Mouse (Mus musculus): ENCODE data around the gene Bcdin3d.

Bcdin3d gene

DNA sequence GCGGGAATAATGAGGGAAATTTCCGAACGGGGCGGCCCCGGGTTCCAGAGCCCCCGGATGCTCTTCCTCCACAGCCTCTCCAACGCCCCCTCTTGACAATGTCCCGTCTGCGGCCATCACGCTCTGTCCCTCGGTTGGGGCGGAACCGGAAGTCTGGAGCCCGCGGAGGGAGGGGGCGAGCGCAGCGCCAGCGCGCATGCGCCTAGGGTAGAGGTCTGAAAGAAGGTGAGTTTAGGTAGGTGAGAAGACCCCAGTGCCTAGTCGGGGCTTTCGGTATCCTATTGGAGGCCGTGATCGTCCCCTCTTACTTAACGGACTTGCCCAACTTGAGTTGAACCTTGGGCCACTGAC is at the start of gene Bcdin3d:
Bcdin3d (minus strand) TSS at position 155 of the 351 bp plus-strand sequence.
- DNase-seq = peak; percentile 91 to 95

DNA sequence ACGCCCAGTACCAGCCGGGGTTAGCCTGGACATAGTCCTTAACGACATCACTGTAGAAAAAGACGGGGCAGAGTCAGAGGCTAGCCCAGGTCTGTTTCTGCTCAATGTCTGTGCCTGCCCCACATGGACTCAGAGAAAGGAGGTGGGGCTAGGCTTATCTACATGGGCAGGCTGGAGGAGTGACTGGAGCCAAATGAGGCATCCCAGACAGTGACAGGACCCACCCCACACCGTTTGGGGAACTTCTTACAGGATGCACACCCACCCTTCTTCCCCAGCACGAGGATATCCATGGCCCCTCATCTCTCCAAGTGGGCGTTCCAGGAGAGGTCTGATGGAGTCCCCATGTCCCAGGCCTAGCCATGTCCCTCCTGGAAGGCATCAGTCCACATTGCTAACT is 45.8 kb upstream of the Bcdin3d start:
- no peak for DNase-seq

DNA sequence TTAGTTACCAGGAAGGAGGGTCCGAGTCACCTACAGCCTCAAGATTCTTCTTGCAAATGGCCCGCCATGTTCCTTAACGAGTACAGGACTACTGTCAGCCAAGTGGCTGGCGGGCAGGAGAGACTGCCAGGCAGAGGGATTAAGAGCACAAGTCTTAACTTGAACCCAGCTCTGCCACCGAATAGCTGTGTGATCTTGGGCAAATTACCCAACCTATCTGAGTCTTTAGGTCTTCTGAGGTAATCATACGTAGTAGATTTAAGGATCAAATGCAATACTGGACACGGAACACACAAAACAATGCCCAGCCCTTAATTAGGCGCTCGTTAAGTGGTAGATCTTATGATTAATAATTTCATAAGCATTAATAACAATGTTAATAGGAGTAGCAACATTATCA is 45.1 kb upstream of the Bcdin3d start:
- DNase-seq = no peak

DNA sequence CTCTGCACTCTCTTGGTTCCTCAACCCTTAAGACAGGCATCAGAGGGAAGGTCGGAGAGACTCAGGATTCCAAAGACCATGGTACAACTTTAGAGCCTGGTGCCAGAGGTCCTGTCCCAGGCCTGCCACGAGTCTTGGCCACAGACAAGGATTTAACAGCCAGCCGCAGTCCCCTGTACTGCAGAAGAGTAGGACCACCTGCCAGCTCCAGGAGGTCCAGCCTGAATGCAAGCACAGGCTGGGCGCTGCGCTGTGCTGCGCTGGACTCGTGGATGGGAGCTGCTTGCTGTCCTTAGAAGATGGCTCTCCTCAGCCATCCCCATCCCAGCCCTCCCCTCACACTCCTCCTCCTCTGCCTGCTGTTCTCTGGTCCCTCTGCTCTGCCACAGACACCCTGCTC is 43.2 kb upstream of the Bcdin3d start:
- no peak for DNase-seq

DNA sequence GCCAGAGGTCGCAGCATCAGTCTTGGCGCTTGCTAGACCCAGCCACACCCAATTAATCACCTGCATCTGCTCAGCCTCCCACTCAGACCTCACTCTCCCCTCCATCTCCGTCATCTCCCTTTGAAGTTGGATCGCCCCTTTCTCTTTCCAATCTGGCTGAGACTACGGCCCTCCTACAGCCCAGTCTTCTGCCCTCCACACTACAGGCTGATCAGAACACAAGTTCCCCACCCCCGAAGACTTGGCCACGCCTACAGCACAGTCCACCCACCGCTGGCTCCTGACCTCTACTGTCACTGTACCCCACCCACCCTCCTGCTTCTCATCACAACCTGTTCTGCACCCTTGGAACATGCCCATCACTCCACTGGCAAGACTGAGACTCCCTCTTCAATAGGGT is 42.2 kb upstream of the Bcdin3d start:
- DNase-seq = no peak

DNA sequence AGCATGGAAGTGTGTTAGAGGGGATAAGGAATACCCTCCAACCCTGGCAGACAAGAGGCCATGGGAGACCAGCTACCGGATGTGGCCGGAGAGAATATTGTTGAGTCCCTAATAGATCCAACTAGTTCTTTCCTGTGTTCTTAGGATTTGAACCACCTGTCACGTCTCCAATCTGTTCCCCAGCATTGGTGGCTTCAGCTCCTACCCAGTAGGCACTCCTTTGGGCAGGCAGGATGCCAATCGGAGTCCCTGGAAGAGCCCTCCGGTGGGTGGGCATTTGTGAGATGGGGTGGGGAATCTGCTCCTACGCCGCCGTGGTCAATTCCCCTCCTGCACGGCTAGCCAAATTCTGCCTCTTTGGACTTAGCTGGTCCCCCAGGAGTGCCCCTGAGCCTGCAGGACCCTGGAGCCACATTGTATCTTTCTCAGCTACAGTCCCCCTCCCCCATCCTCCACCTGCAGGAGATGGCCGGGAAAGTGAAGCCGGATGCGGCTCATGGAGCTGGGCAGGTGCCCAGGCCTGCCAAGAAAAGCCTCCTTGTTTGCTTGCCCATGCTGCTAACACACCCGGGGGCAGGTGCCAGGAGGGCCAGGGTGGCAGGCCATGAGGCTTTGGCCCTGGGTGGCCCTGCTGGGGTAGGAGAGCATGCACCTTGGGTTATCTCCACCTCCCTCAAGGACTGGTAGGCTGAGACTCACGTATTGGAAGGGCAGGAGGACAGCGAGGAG is 37.4 kb upstream of the Bcdin3d start:
- peak in 1 of 2 experiments; percentile 51 for DNase-seq

DNA sequence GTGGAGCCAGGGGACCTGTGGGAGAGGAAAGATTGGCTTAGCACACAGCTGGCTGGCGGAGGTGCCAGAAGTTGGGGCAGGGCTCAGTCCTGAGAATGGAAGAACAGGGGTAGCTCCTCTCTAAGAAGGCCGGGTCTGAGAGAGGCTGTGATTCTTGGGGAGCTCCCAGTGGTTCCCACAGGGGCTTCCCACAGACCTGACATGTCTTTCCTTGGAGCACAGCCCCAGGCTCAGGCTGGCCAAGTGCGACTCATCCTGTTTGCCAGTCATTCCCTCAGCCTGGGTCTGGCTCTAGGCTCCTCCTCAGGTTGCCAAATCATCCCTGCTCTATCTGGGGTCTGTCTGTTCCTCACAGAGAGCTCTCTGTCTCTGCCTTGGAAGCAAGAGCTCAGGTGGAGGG is 36.1 kb upstream of the Bcdin3d start:
- no peak for DNase-seq

DNA sequence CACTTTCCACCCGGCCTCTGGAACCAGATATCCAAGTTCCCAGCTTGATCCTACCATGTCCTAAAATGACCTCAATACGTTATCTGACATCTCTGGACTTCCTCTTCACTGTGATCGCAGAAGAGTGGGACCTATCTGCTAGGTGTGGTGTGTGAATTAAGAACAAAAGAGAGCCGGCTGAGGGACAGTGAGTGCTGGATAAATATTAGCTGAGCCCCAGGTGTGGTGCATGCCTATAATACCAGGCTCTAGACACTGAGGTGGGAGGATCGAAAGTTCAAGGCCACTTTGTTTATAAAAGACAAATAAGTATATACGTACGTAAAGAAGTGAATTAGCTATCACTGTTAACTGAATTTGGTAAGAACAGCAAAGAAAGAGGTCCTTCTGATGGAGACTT is 35.3 kb upstream of the Bcdin3d start:
- DNase-seq = no peak

DNA sequence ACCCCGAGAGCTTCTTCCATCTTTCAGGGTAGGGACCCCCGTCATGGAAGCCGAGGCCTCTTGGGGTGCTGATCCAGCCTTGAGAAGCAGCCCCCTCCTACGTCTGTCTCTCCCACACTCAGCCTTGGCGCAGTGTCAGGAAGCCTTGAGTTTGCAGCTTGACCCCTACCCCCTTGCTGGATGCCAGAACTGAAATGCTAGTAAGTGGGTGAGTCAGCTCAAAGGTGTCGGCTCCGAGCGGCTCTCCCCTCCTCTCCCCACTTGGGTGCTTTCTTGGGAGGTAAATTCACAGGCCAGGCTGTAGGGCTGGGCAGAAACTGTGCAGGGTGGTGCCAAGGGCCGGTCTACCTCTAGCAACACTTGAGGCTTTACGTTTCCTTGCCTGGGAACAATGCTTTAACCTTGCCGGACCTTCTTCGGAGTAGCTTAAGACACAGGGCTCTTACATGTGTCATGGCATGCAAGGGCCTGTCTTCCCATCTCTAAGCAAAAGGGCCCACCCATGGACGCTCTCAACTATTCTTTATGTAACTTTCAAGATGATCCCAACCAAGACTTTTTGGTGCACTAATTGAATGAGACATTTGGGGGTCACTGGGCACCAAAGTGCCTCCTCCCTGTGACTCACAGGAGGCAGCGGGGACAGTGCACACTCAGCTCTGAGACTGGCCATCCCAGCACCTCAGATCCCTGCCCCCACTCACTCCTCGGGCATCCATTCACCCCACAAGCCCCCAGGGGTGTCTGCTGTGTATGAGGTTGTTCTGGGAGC is 31.0 kb upstream of the Bcdin3d start:
- DNase-seq = peak; percentile 43 to 58

DNA sequence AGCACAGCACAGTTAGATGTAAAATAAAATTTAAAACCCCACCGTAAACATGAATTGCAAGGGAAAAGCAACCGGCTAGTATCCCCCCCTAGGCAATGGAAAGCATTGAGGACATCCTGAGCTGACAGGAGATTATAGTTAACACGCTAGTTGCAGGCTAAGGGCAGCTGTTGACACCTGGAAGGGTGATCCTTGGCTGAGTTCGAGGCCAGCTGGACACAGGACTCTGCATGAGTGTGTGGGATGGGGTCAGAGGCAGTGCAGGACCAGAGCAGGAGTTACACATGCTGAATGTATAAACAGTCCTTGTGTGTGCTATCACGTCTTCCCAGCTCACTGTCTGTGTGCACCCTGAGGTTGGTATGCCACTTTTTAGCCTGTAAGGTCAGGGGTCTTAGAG is 28.7 kb upstream of the Bcdin3d start:
- DNase-seq = no peak

DNA sequence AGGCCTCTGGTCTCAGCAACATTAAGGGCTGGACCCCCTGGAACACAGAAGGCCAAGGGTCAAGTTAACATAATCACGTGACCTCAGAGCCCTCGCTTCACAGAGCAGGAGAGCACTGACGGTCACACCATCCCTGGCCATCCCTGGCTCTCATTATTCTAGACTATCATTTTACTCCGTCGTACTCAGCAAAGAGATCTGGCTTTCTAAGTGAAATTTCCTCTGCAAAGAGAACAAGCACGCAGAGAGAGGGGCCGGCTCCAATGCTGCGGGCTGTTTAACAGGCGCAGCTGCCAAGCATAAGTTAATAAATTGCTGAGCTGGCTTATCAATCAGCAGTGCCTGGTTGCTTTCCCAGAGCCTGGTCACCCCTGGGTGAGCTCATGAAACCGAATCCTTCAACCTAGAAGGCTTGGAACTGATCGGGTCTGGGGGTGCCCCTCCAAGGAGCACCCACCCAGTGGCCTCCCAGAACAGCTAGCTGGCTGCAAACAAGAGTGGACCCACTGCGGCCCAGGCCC is 27.8 kb upstream of the Bcdin3d start:
- DNase-seq = peak; percentile 58 to 68

DNA sequence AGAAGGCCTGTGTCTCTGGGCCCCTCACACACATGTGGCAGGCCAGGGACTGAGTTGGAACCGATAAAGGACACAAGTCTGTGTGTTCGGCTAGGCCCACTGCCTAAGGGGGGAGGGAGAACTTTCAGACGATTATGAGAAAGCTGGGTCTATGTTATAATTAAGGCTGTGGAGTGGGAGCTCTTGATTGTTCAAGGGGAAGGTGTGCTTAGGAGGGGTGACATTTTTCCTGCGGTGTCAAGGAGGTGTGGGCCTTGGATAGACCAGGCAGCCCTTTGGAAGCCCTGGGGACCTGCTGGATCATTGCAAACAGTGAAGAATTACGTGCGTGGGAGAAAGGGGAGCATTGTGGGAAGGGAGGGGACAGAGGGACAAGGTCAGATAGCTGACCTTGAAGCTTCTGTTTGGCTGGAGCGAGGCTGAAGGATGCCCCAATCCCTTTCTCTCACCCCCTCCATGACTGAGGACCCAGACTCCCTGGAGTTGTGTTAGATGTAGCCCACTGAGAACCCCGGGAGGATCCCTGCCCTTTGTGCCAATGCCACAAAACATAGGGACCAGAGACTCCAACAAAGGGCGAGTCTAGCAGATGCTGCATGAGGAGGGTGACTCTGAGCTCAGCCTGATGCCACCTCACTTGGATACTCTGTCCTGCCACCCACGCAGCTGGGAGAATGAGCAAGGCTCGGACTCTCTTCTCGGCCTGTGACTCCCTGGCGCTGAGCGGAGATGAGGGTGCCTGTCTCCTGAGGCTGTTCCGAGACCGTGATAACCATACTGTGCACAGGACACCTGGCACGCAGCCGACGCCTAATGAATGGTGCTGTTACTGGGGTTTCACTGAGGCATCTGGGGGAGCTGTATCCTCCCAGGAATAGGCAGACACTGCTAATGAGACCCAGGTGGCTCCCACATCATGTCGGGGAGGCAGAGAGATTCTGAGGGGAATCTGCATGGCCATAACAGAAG is 27.0 kb upstream of the Bcdin3d start:
- DNase-seq = peak; percentile 37 to 58

DNA sequence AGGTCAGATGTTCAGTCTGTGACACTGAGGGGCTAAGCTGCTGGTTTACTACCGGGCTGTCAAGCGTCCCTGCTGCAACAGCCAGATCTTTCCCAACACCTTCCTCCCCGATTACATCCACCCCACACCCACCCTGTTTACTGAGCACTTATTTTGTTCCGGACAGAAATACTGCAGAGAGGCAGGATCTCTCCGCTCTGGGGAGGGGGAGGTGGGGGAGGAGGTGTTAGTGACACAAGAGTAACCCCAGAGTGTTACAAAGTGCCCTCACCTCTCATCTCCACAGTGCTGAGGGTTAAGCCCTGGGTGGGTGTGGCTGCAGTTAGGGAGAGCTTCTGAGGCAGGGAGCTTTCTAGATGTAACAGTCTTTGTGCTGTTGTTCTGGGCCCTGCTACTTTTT is 25.8 kb upstream of the Bcdin3d start:
- DNase-seq = peak in 1 of 2 experiments; percentile 21

DNA sequence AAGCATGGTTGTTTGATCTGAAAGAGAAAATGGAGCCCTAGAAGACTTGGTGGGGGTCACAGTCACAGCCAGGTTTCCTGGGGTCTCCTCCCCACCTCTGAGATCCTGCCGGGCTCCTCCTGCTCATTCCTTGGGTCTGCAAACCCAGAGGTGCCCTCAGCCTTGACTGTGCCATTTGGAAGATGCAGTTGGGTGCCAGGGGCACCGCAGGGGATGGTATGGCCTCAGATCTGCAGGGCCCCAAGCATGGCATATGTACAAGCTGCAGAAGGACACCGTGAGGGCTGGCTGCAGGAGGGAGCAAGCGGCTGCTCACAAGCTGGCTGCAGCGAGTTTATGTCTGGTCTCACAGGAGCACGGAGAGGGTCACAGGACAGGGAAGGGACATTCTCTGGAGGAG is 25.2 kb upstream of the Bcdin3d start:
- DNase-seq = no peak

DNA sequence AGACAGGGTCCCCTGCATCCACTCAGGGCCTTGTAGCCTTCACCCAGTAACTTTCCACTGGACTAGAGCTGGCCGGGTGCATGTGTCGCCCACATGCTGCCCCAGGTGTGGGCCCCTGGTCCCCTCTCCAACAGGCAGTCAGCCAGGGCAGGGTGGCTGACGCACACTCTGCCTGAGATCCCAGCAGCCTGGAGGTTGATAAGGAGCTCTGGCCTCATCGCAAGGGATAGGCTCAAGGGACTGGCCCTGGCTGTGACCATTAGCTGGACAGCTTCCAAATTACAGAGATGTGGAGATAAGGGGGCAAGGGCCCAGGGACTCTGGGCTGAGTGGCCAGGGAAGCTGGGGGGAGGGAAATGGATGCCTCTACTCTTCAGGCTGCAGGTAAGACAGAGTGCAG is 24.3 kb upstream of the Bcdin3d start:
- DNase-seq = peak; percentile 43 to 58

DNA sequence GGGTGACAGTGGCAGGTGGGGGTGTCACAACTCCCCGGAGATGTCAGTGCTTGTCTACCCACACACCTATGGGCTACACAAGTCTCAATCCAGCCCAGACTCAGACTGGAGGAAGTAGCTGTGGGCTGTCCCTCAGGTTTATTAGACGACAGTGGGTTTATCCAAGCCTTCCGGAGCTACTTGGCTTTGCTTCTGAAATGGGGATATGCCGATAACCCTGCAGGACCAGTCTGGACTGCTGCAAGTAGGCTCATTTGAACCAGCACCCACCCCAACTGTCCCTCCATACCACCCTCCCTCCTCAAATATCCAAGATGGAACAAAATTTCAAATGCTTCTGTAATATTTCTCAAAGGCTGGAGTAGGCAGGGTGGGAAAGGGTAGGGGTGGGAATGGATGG is 23.8 kb upstream of the Bcdin3d start:
- no peak for DNase-seq

DNA sequence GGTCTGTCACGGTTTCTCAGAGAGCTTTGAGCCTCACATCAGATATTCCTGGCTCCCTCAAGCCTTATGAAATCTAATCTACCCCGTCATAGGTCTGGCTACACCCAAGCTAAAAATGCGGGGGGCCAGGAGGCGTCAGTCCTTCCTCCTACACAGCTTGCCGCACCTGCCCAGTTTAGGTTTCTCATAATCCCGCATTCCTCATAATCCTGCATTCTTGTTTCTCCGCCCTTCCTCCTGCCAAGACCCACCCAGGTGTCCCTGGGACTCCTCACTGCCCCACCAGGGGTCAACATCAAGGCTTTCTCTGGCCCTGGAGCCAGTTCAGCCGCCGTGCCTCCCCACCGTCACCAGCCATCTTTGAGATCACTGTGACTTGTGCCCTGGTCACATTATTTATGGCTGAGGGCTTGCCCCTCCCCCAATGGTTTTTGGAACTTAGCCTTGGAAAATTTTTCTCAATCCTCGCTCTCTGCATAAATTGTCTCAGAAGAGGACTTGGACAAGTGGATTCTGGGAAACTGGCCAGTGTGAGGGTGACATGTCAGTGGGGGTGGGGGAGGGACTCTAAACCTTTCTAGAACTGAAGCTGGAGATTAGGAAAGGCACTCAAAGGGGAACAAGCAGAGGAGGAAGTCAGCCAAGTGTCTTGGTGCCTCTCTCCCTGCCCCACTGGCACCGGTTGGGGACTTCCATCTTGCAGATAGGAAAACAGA is 23.2 kb upstream of the Bcdin3d start:
- DNase-seq = peak; percentile 64 to 77

DNA sequence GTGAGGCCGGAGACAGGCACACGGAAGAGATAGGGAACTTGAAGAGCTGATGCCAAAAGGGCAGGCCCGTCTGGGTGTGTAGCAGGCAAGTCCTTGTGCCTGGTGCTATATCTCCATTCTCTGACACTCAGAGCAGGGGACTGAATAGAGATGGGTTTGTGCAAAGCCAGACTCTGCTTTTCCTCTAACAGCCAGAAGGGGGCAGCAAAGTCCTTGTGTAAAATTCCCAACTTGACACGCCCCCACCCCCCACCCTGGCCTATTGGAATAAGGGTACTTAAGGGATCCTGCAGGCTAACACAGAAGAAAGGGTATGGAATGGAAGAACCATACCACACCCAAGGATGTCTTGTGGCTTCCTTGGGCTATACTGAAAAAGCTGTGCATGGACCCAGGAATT is 22.5 kb upstream of the Bcdin3d start:
- DNase-seq = peak; percentile 61 to 72

DNA sequence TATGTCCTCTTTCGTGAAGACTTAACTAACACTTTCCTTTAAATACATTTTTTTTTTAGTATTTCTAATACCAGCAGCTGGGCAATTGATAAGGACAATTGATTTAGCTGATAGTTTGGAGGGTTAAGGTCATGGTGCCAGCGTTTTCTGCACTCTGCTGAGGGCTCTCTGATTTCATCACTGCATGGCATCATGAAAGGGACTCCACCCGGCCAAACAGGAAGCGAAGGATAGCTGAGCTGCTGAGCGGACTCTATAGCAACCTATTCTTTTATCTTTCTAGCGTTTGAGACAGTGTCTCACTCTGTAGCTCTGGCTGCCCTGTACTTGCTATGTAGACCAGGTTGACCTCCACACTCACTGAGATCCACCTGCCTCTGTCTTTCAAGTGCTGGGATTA is 10.2 kb upstream of the Bcdin3d start:
- DNase-seq = no peak

DNA sequence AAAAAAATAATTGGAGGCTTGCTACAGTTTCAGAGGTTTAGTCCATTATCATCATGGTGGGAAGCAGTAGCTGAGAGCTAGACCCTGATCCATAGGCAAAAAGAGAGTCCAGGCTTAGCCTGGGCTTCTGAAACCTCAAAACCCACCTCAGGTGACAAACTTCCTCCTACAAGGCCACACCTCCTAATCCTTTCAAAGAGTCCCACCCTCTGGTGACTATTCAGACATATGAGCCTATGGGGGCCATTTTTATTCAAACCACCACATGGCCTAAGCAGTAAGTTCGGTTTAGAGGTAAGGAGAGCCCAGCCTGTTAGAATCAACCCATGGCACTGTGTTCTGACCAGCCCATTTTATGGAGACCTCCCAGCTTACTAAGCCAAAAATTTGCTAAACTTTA is 1.3 kb upstream of the Bcdin3d start:
- DNase-seq = no peak

DNA sequence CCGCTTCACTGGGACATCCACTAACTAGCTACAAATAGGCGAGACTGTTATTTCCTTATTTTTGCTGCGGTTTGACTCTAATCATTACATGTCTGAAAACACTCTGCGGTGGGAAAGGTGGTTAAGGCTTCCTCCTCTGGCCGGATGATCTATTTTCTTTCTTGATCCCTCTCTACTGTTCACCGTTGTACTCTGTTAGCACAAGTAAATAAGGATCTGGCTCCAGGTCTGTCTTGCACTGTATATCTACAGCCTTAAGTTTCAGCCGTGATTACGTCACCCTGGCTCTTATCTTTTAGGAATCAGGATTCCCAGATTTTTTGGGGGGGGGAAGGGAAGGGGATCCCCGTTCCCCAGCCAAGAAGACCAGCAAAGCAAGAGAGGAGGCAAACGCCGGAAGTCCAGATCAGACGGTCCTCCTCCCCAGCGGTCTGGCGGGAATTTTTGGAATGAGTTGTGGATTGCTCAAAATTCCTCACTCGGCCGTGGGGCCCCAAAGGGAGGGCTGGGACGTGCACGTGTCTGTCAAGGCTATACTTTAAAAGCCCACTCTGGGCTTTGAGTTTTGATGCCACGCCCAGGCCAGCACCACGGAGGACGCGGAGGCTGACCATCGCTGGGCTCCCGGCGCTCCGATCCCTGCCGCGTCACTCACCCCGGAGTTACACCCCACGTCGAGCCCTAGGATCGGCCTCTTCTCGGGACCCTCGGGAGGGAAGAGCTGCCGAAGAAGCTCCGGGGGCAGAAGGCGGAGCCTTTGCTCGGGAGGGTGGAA is 542 bp downstream of the Bcdin3d start:
- DNase-seq = peak; percentile 80 to 87

DNA sequence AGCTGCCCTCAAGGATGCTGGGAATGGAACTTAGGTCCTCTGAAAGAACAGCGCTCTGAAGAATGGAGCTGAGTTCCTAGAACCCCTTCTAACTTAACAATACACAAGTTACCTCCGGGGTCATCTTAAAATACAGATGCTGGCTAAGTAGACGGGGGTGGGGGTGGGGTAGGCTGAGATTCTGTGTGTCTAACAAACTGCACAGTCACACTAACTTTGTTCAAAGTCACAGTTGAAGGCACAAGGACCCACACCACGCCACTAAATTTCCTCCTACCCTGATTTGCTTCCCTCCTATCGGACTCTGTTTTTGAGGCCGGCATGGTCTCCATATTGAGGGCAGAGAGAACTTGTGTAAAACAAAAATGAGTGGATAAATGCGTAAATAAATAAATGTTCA is 1.6 kb downstream of the Bcdin3d start:
- no peak for DNase-seq

All from kidney, postnatal 4 days (tissue).